Mouse (Mus musculus): ENCODE results near the gene Spaca9. TPM values are rescaled to one million over a fixed set of nuclear protein-coding genes. Genes with fewer than 3 reads are reported as not detected.

Spaca9 gene
- polyA plus RNA-seq, 1 experiment, result 5.0 TPM

DNA sequence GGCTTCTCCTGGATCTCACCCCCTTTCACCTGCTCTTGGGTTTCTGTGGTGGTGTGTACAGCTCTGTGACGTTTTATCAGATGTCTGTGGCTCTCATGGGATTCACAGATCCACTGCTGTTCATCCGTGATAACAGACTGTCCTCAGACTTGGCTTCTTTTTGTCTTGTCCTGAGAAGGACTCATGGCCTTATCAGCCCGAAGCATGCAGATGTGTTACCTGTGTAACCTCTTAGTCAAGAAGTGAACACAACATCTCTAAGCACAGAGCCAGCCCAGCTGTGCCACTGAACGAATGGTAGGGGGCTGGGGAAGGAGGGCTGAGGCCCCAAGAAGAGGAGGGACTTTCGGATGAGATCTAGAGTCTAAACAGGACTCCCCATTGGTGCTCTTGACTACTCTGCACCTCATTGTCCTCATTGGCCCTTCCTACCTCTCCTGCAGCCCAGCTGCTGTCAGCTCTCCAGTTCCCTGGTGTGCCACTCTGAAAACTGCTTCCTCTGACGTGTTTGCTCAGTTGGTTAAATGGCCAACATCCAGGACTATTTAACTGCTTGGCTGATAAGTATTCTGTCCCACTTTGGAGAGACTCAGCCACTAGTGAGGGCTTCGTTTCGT lies 2.2 kb upstream of the Spaca9 start:
- Histone ChIP-seq H3K27ac (ENCODE audit: insufficient read depth, low read length) (no peak overlapping the region), H3K36me3 (ENCODE audit: control insufficient read depth, insufficient read depth, low read length) (no peaks in the 10 kb centered on the region), H3K4me3 (ENCODE audit: extremely low read depth, insufficient read depth, insufficient read length) (no peak overlapping the region), H3K27me3 (ENCODE audit: control insufficient read depth, insufficient read depth, low read length) (no peaks in the 10 kb centered on the region), H3K4me1 (ENCODE audit: control insufficient read depth, insufficient read depth, insufficient read length) (peaks cover 11% of the 10 kb centered on the region; the same call in 1 of the 2 replicates)
- no peak for DNase-seq (ENCODE audit: low read depth in 1 of 2, low spot score in 2 of 2)
- 59% methylated on average over 8 of the region's 8 CpGs for WGBS
- TF ChIP-seq POLR2A (IDR thresholded peaks at IDR 0.05; ENCODE audit: low read depth, low read length) (no peak), CTCF (IDR thresholded peaks at IDR 0.05; ENCODE audit: extremely low read depth, insufficient read depth, insufficient read length, insufficient replicate concordance) (no peak)

DNA sequence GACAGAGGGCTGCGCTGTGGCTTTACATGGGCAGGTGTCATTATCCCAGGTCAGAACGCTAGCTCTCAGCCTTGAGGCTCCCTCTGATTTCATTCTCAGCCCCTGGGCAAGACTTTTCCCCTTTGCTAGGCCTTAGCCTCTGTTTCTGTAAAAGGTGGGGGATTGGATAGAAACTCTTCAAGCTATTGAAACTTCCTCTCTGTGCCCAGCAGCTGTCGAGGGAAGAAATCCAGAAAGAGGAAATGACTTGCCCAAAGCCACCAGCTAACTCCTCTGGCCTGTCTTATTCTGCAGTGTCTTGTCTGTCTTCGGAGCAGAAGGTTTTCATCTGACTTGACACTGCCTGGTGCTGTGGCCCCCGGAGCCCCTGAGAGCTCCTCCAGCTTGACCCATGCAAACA lies 961 bp downstream of the Spaca9 start:
- H3K27ac ChIP-seq (ENCODE audit: insufficient read depth, low read length), result peak overlapping the region; percentile 68
- H3K4me3 ChIP-seq (ENCODE audit: extremely low read depth, insufficient read depth, insufficient read length), result no peak overlapping the region
- DNase-seq (ENCODE audit: low read depth in 1 of 2, low spot score in 2 of 2), result peak; percentile 6 to 14

DNA sequence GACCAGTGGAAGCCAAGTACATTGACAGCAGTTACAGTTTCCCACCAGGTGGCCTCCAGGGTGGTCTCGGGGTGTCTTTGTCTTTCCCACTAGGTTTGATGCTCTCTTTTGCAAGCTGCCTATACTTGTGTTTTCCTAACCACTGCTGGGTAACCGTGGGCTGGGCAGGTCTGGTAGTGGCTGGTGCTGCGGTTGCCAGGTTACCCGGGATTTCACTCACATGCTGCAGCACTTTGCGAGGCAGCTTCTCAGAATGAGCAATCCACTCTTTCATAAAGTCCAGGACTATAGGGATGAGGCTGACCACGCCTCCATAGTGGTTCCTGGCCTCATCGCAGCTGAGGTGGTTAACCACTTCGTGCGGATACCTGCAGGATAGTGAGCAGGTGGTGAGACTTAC lies 6.8 kb downstream of the Spaca9 start:
- H3K4me3 ChIP-seq (ENCODE audit: extremely low read depth, insufficient read depth, insufficient read length), result no peak overlapping the region
- WGBS, result 85% methylated on average over 9 of the region's 9 CpGs

More for the DNA sequence above, 961 bp downstream of the Spaca9 start:
- TF ChIP-seq POLR2A (IDR thresholded peaks at IDR 0.05; ENCODE audit: low read depth, low read length) (no peak), CTCF (IDR thresholded peaks at IDR 0.05; ENCODE audit: extremely low read depth, insufficient read depth, insufficient read length, insufficient replicate concordance) (no peak)
- H3K4me1 ChIP-seq (ENCODE audit: control insufficient read depth, insufficient read depth, insufficient read length), result peaks cover 11% of the 10 kb centered on the region; the same call in 1 of the 2 replicates
- 13% methylated on average over 5 of the region's 5 CpGs for WGBS
- H3K36me3 ChIP-seq (ENCODE audit: control insufficient read depth, insufficient read depth, low read length), result no peaks in the 10 kb centered on the region
- H3K27me3 ChIP-seq (ENCODE audit: control insufficient read depth, insufficient read depth, low read length), result no peaks in the 10 kb centered on the region

DNA sequence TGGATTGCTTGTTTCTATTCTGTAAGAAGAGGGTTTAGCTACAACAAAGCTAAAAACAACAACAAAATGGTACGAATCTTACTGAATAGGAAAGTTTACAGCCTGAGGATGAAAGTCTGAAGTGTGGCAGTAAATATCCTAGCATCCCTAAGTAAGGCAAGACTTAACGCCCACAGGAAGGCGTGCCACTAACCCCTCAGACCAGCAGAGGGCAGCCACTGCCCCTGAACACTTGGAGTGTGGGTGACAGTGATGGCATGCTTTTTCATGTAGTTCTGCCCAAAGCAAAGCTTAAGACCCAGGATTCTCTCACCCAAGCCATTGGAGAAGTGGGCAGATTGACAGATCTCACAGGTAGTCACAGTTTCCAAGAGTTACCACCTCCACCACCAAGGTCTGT lies 11.1 kb downstream of the Spaca9 start:
- TF ChIP-seq POLR2A (IDR thresholded peaks at IDR 0.05; ENCODE audit: low read depth, low read length), result no peak
- TF ChIP-seq CTCF (IDR thresholded peaks at IDR 0.05; ENCODE audit: extremely low read depth, insufficient read depth, insufficient read length, insufficient replicate concordance), result peak; percentile 64; the same call in 1 of the 2 replicates
- no peaks in the 10 kb centered on the region for H3K27me3 ChIP-seq (ENCODE audit: control insufficient read depth, insufficient read depth, low read length)
- no peak overlapping the region for H3K4me3 ChIP-seq (ENCODE audit: extremely low read depth, insufficient read depth, insufficient read length)
- peak in 1 of 2 experiments; percentile 35 for DNase-seq (ENCODE audit: low read depth in 1 of 2, low spot score in 2 of 2)
- 61% methylated on average over 3 of the region's 3 CpGs for WGBS
- H3K27ac ChIP-seq (ENCODE audit: insufficient read depth, low read length), result no peak overlapping the region
- peaks cover 12% of the 10 kb centered on the region for H3K36me3 ChIP-seq (ENCODE audit: control insufficient read depth, insufficient read depth, low read length)
- H3K4me1 ChIP-seq (ENCODE audit: control insufficient read depth, insufficient read depth, insufficient read length), result no peaks in the 10 kb centered on the region

More for the DNA sequence above, 6.8 kb downstream of the Spaca9 start:
- no peak overlapping the region for H3K27ac ChIP-seq (ENCODE audit: insufficient read depth, low read length)
- no peak for DNase-seq (ENCODE audit: low read depth in 1 of 2, low spot score in 2 of 2)
- H3K36me3 ChIP-seq (ENCODE audit: control insufficient read depth, insufficient read depth, low read length), result no peaks in the 10 kb centered on the region
- no peaks in the 10 kb centered on the region for H3K4me1 ChIP-seq (ENCODE audit: control insufficient read depth, insufficient read depth, insufficient read length)
- no peak for TF ChIP-seq POLR2A (IDR thresholded peaks at IDR 0.05; ENCODE audit: low read depth, low read length)
- no peak for TF ChIP-seq CTCF (IDR thresholded peaks at IDR 0.05; ENCODE audit: extremely low read depth, insufficient read depth, insufficient read length, insufficient replicate concordance)
- H3K27me3 ChIP-seq (ENCODE audit: control insufficient read depth, insufficient read depth, low read length), result no peaks in the 10 kb centered on the region

DNA sequence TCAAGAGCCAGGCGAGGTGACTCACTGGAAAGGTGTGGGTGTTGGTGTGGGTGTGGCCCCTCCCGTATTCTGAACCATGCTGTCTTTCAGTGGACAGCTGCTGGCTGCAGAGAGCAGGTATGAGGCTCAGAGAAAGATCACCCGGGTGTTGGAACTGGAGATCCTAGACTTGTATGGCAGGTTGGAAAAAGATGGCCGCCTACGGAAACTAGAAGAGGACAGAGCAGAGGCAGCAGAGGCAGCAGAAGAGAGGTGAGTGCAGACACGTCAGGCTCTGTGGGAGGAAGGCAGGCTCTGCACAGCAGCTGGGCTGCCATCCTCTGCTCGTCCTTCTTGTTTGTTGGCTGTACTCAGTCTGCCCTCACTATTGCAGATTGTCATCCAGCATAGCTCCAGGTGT lies 13.6 kb downstream of the Spaca9 start:
- DNase-seq (ENCODE audit: low read depth in 1 of 2, low spot score in 2 of 2), result no peak
- Histone ChIP-seq H3K4me3 (ENCODE audit: extremely low read depth, insufficient read depth, insufficient read length) (no peak overlapping the region), H3K27ac (ENCODE audit: insufficient read depth, low read length) (no peak overlapping the region), H3K4me1 (ENCODE audit: control insufficient read depth, insufficient read depth, insufficient read length) (no peaks in the 10 kb centered on the region), H3K27me3 (ENCODE audit: control insufficient read depth, insufficient read depth, low read length) (no peaks in the 10 kb centered on the region), H3K36me3 (ENCODE audit: control insufficient read depth, insufficient read depth, low read length) (peaks cover 20% of the 10 kb centered on the region)
- no peak for TF ChIP-seq CTCF (IDR thresholded peaks at IDR 0.05; ENCODE audit: extremely low read depth, insufficient read depth, insufficient read length, insufficient replicate concordance)
- 87% methylated on average over 7 of the region's 7 CpGs for WGBS

DNA sequence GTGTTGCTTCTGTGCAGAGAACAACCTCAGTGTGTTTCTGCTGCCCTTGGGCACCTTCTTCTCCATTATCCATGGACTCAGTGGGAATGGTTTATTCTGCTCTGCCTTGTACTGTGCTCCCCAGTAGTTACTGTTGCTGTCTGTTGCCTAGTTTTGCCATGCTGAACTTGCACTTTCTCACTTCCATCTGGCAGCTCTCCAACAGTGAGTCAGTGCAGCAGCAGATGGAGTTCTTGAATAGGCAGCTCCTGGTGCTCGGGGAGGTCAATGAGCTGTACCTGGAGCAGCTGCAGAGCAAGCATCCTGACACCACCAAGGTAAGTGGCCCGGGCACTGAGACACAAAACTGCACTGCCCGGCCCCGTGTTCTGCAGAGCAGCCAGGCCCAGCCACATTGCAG lies 17.8 kb downstream of the Spaca9 start:
- WGBS, result 93% methylated on average over 4 of the region's 4 CpGs
- DNase-seq (ENCODE audit: low read depth in 1 of 2, low spot score in 2 of 2), result no peak
- Histone ChIP-seq H3K36me3 (ENCODE audit: control insufficient read depth, insufficient read depth, low read length) (peaks cover 34% of the 10 kb centered on the region), H3K4me3 (ENCODE audit: extremely low read depth, insufficient read depth, insufficient read length) (no peak overlapping the region), H3K27me3 (ENCODE audit: control insufficient read depth, insufficient read depth, low read length) (no peaks in the 10 kb centered on the region), H3K27ac (ENCODE audit: insufficient read depth, low read length) (no peak overlapping the region), H3K4me1 (ENCODE audit: control insufficient read depth, insufficient read depth, insufficient read length) (no peaks in the 10 kb centered on the region)
- TF ChIP-seq POLR2A (IDR thresholded peaks at IDR 0.05; ENCODE audit: low read depth, low read length) (no peak), CTCF (IDR thresholded peaks at IDR 0.05; ENCODE audit: extremely low read depth, insufficient read depth, insufficient read length, insufficient replicate concordance) (no peak)

DNA sequence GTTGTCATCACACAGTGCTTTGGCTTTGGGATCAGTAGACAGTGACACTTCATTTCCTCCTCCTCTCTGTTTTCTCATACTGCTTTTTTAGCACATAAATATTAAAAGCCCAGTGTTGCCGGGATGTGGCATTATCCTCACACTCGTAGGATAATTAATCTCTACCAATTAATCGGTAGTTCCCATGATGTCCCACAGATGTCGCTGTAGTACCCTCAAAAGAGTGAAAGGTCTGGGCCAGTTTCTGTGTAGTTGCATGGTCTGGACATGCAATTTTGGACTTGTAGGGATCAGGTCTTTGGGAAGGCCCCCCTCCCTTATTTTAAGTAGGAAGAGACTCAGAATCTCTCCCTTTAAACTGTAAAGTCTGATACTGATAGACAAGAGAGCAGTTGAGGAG lies 18.8 kb downstream of the Spaca9 start:
- no peak overlapping the region for H3K27ac ChIP-seq (ENCODE audit: insufficient read depth, low read length)
- no peak for DNase-seq (ENCODE audit: low read depth in 1 of 2, low spot score in 2 of 2)

More for the DNA sequence above, 18.8 kb downstream of the Spaca9 start:
- Histone ChIP-seq H3K27me3 (ENCODE audit: control insufficient read depth, insufficient read depth, low read length) (no peaks in the 10 kb centered on the region), H3K4me1 (ENCODE audit: control insufficient read depth, insufficient read depth, insufficient read length) (no peaks in the 10 kb centered on the region), H3K4me3 (ENCODE audit: extremely low read depth, insufficient read depth, insufficient read length) (no peak overlapping the region), H3K36me3 (ENCODE audit: control insufficient read depth, insufficient read depth, low read length) (peaks cover 35% of the 10 kb centered on the region)
- TF ChIP-seq CTCF (IDR thresholded peaks at IDR 0.05; ENCODE audit: extremely low read depth, insufficient read depth, insufficient read length, insufficient replicate concordance), result peak; percentile 2; the same call in 1 of the 2 replicates
- no peak for TF ChIP-seq POLR2A (IDR thresholded peaks at IDR 0.05; ENCODE audit: low read depth, low read length)
- 52% methylated on average over 4 of the region's 4 CpGs for WGBS

All from spleen, adult 2 months (tissue).